Mouse (Mus musculus) cerebellum, adult 2 months (tissue): ENCODE measurements around the gene Zfp609.

Experiments
- CTCF ChIP-seq: fragments of 200-500 bp; IDR thresholded peaks from 2 replicates; pipeline ENCODE4 v1.5.1; 2011; ENCODE audit warnings: low read depth, mild to moderate bottlenecking, control low read depth, low read length, moderate library complexity, borderline replicate concordance; ENCODE audit not compliant: insufficient read depth
- POLR2A ChIP-seq: fragments of 200-500 bp; IDR thresholded peaks from 2 replicates; pipeline ENCODE4 v1.6.1; 2011; ENCODE audit warnings: low read length, control low read depth, borderline replicate concordance; ENCODE audit not compliant: insufficient read depth

DNA sequence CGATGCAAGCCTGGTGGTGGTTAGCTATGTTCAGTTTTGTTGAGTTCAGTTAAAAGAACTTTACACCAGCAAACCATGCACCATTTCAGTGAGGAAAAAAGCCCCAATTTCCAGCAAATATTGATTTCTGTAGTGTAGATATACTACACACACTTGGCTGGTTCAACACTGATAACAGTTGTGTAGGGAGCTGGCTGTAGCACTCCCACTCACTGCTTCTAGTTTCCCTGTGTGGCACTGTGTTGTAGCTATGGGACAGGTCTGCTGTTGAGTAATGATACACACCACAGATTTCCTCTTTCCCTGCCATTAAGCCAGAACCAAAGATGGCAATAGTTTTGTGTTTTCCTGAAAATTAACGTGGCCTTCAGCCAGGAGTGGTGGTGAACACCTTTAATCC is 142.7 kb downstream of the Zfp609 start:
- TF ChIP-seq CTCF (no peak), POLR2A (no peak)
